Mouse (Mus musculus): ENCODE data around the gene Cdk2ap1. TPM values are rescaled to one million over a fixed set of nuclear protein-coding genes. Genes with fewer than 3 reads are reported as not detected.
"Not testable (repeated sequence)": the region's sequence is repeated elsewhere in the genome, so short reads cannot be mapped to it uniquely, and the experiment has no call there.

Cdk2ap1 gene
- total RNA-seq, 2 experiments from 2014 or later, result 97.5 to 106 TPM

GRCm38 (mm10) chr5:124299307-124299706 lies 63.6 kb downstream of the Cdk2ap1 start:
- DNase-seq (ENCODE audit: low spot score in 2 of 2), result not testable (repeated sequence)

DNA sequence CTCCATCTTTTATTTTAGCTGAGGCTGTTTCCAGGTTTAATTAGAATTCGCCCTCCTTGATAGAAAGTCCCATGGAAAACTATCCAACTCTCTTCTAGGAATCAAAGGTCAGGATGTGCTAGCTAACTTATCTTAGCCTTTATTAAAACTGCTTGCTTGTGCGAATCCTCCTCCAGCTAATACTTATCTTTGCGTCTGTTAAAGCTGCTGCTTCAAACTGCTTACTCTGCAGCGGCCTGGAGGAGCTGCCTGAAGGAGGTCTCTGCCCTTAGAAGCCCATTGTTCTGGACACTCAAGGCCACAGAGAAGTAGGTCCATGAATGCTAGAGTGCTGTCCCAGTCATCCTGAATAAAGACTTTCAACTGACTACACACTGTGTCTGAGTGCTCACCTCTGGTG lies 66.4 kb downstream of the Cdk2ap1 start:
- no peak for DNase-seq (ENCODE audit: low spot score in 2 of 2)

Other genes with a start within 250 kb of the Cdk2ap1 start
- gene Arl6ip4, start 247.0 kb downstream of the Cdk2ap1 start, total RNA-seq (2021), result 10 to 100 TPM; 54.3 to 60.0 TPM
- 100 to 1,000 TPM; 125 to 126 TPM for gene Pitpnm2, start 113.3 kb downstream of the Cdk2ap1 start, total RNA-seq (2021)
- gene Mphosph9, start 35.1 kb downstream of the Cdk2ap1 start, total RNA-seq (2021), result 10 to 100 TPM; 21.9 to 24.2 TPM
- gene 2810006K23Rik, start 35.0 kb downstream of the Cdk2ap1 start, total RNA-seq (2021), result 10 to 100 TPM in 1 of 2 experiments, 1 to 10 TPM in 1; 9.9 to 12.7 TPM
- gene Sbno1, start 62.9 kb upstream of the Cdk2ap1 start, total RNA-seq (2021), result 100 to 1,000 TPM; 125 to 128 TPM
- 10 to 100 TPM; 43.6 to 50.8 TPM for gene Kmt5a, start 76.8 kb upstream of the Cdk2ap1 start, total RNA-seq (2021)
- gene Rilpl2, start 115.3 kb upstream of the Cdk2ap1 start, total RNA-seq (2021), result 10 to 100 TPM; 22.4 to 25.2 TPM
- 10 to 100 TPM; 20.9 to 32.7 TPM for gene Snrnp35, start 120.1 kb upstream of the Cdk2ap1 start, total RNA-seq (2021)
- 10 to 100 TPM; 28.9 to 31.0 TPM for gene Rilpl1, start 168.3 kb upstream of the Cdk2ap1 start, total RNA-seq (2021)
- gene Tmed2, start 177.6 kb upstream of the Cdk2ap1 start, total RNA-seq (2021), result 100 to 1,000 TPM in 1 of 2 experiments, 10 to 100 TPM in 1; 95.6 to 113 TPM
- gene Ddx55, start 189.8 kb upstream of the Cdk2ap1 start, total RNA-seq (2021), result 10 to 100 TPM; 26.4 to 30.2 TPM
- gene Eif2b1, start 216.0 kb upstream of the Cdk2ap1 start, total RNA-seq (2021), result 10 to 100 TPM; 42.4 to 49.1 TPM
- 10 to 100 TPM; 29.0 to 31.0 TPM for gene Gtf2h3, start 216.1 kb upstream of the Cdk2ap1 start, total RNA-seq (2021)

Measured in layer of hippocampus, postnatal 10 days (tissue).